Mouse (Mus musculus): ENCODE measurements at regions not wholly inside any gene's neighbourhood (a gene's known extent, or its start where the extent isn't known, plus 50 kb on each side); places are given as distances from the start of the nearest gene placed in this dataset.

DNA sequence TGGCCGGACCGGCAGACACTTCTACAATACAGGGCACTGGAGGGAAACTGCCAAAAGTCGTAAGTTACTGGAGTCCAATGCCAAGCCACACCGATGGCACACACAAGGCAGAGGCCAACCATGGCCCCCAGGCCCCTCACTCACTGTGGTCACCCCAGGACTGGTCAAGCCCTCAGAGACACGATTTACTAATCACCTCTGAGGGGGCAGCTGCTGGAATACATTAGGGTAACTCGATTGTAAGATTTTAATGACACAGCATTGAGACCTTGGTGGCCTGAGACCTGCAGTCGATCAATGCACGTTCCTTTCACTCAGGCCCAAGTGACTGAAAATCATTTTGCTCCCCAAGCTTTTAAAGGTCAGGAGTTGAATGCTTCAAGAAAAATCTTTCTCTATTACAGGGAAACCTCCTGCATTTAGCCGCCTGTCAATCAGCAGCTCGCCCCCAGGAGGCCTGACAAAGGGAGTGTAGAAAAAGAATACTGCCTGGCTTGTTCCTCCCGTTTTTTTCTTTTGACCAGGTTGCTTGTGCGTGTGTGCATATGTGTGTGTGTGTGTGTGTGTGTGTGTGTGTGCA lies 156.2 kb downstream of the Tle3 start:
- Histone ChIP-seq H3K4me3 (no peak overlapping the region), H3K27me3 (replicated peaks; ENCODE audit: low read depth, poor library complexity, severe bottlenecking) (0 out of 2 replicates have a peak, but pooled peaks cover 7% of the 10 kb centered on the region), H3K9me3 (no peaks in the 10 kb centered on the region), H3K4me1 (peaks cover 60% of the 10 kb centered on the region), H3K36me3 (replicated peaks) (no peaks in the 10 kb centered on the region), H3K27ac (replicated peaks) (peak overlapping the region; percentile 63)
- WGBS = 32% methylated on average over 12 of the region's 12 CpGs
- DNase-seq (ENCODE audit: low spot score) = peak; percentile 56

DNA sequence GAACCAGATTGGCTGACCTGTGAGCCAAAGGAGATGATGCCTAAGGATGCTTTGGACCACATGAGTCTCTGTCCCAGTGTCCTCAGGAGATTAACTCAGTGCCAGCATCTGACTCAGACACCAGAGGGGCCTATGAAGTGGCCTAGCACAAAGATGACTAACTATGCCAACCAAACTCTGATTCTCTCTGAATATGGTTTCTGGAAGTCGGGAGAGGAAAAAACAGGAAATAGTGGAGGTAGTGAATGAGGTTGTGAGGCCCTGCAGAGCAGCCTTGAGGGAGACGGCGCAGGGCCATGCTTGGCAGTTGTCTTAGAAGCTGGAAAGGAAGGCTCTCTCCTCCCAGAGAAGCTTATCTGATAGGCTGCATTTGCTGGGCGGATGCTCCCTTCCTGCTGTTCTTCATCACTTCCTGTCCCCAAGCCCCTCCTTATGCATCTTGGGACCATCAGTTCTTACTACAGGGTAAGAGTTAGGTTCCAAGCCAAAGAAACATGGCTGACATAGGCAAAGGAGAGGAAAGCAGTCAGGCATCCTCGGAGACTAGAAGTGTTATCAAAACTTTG lies 155.4 kb downstream of the Tle3 start:
- 79% methylated on average over 5 of the region's 5 CpGs for WGBS
- Histone ChIP-seq H3K4me3 (no peak overlapping the region), H3K36me3 (replicated peaks) (no peaks in the 10 kb centered on the region), H3K9me3 (peaks cover 5% of the 10 kb centered on the region; the same call in 1 of the 2 replicates), H3K4me1 (peaks cover 54% of the 10 kb centered on the region), H3K27ac (replicated peaks) (peak overlapping the region; percentile 63), H3K27me3 (replicated peaks; ENCODE audit: low read depth, poor library complexity, severe bottlenecking) (0 out of 2 replicates have a peak, but pooled peaks cover 5% of the 10 kb centered on the region)
- DNase-seq (ENCODE audit: low spot score) = no peak

DNA sequence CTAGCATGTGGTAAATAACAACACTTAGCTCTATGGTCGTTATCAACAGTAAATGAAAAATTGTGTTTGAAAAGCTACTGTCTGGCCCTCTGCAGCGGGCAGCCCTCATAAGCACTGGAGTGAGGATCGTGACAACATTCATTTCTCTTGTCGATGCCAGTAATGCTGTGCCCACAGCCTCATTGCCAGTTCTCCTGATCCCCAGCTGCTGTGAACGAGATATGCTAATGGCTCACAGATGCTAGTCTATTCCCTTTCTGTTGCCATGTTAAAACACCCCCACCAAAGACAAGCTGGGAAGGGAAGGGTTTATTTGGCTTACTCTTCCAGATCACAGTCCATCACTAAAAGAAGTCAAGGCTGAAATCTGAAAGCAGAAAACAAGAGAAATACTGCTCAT lies 148.0 kb downstream of the Tle3 start:
- H3K4me3 ChIP-seq = no peak overlapping the region
- H3K27ac ChIP-seq (replicated peaks) = no peak overlapping the region
- no peaks in the 10 kb centered on the region for H3K36me3 ChIP-seq (replicated peaks)
- peaks cover 11% of the 10 kb centered on the region; the same call in 1 of the 2 replicates for H3K9me3 ChIP-seq
- WGBS = 83% methylated on average over 5 of the region's 5 CpGs
- H3K4me1 ChIP-seq = 0 out of 2 replicates have a peak, but pooled peaks cover 4% of the 10 kb centered on the region
- DNase-seq (ENCODE audit: low spot score) = no peak
- H3K27me3 ChIP-seq (replicated peaks; ENCODE audit: low read depth, poor library complexity, severe bottlenecking) = peaks cover 7% of the 10 kb centered on the region; the same call in 1 of the 2 replicates

DNA sequence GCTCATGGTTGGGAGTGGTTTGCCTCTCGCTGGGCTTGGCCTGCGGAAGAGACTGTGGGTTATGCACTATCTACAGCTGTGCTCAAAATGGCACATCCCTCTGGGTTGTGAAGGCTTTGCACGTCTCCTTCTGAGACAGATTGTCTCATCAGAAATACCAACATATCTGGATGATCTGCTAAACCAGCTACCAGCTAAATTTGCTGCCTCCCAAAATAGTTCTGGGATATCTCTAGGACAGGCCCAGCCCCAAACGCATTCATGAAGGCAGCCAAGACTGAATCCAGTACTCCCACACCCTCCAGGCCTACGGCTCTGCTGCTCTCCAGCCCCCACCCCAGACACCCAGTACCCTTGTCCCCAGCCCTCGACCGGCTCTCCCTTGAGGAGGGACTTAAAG lies 145.7 kb downstream of the Tle3 start:
- no peak for DNase-seq (ENCODE audit: low spot score)
- WGBS = 91% methylated on average over 7 of the region's 7 CpGs
- Histone ChIP-seq H3K27me3 (replicated peaks; ENCODE audit: low read depth, poor library complexity, severe bottlenecking) (peaks cover 7% of the 10 kb centered on the region), H3K4me1 (0 out of 2 replicates have a peak, but pooled peaks cover 4% of the 10 kb centered on the region), H3K9me3 (peaks cover 9% of the 10 kb centered on the region; the same call in 1 of the 2 replicates), H3K36me3 (replicated peaks) (no peaks in the 10 kb centered on the region), H3K27ac (replicated peaks) (no peak overlapping the region), H3K4me3 (no peak overlapping the region)

DNA sequence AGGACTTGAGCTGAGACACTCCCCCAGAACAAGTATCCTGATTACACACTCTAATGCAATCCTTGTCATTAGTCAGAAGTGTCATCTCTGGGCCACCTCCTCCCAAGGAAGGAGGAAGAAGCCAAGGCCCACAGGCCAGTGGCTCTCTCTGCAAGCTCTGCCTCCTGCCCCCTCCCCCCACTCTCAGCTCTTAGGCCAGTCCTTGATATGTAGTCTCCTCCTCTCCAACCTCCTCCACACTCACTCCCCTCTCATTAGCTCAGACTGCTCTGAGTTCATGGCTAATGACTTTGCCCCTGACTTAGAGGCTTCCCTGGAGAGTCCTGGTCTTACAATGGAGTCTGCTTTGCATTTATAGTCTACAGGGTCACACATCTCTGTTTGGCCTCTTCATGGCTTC lies 139.3 kb downstream of the Tle3 start:
- peak; percentile 41 for DNase-seq (ENCODE audit: low spot score)
- Histone ChIP-seq H3K36me3 (replicated peaks) (no peaks in the 10 kb centered on the region), H3K9me3 (no peaks in the 10 kb centered on the region), H3K27me3 (replicated peaks; ENCODE audit: low read depth, poor library complexity, severe bottlenecking) (peaks cover 59% of the 10 kb centered on the region), H3K4me3 (no peak overlapping the region), H3K4me1 (peaks cover 25% of the 10 kb centered on the region), H3K27ac (replicated peaks) (no peak overlapping the region)

DNA sequence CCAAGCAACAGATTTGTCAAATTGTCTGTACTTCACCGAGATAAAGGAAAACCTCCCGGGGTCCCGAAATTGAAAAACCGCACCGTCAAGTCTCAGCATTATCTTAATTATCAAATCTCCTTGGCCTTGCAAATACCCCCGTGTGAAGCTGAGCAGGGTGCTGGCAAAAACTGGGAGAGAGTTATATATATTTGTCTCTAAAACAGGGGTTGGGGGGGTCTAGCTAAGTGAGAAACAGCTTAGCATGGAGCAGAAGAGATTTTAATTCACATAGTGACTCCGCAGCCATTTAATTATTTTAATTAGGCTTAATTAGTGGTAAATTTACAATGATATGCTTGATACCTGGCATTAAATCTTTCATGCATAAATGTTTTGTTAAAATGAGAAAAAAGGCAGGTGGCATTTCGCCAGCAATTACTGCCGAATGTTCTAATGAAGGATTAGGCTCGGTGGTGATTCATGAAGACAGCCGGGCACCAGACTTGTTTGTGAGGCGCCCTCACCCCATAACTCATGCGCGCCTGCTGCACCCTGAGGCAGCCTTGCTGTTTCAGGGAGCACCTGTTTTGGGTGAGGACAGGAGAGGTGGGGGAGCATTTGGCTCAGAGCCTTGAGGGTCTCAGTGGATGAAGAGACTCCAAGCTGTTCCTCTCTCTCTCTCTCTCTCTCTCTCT lies 138.2 kb downstream of the Tle3 start:
- peaks cover 25% of the 10 kb centered on the region for H3K4me1 ChIP-seq
- H3K36me3 ChIP-seq (replicated peaks) = no peaks in the 10 kb centered on the region
- no peak overlapping the region for H3K27ac ChIP-seq (replicated peaks)
- no peak overlapping the region for H3K4me3 ChIP-seq
- H3K9me3 ChIP-seq = no peaks in the 10 kb centered on the region
- 26% methylated on average over 14 of the region's 14 CpGs for WGBS
- no peak for DNase-seq (ENCODE audit: low spot score)
- peaks cover 52% of the 10 kb centered on the region for H3K27me3 ChIP-seq (replicated peaks; ENCODE audit: low read depth, poor library complexity, severe bottlenecking)

DNA sequence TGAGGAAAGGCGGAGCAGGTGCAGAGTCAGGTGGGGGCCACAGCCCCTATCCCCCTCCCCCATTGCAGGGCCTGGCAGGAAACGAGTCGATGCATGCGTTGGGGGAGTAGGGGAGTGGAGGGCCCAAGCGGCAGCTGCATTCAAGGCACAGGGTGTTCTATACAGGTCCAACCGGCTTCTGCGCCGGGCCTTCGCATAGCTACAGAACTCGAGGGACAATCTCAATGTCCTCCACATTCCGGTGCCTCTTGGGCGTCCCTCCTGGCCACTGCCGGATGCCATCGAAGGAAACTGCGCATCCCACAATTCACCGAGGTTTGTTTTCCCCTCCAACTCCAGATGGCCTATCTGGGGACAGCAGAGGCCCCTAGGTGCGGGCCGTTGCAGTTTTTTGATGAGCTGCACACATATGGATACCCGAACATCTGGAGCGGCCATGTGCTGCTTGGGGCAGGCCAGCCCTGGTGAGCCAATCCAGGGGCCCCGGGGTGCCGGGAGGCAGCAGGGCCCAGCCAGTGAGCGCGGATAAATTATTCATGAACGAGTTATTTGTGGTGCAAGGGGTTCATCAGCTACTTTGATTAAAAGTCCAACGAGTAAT lies 137.5 kb downstream of the Tle3 start:
- WGBS = 13% methylated on average over 26 of the region's 26 CpGs

DNA sequence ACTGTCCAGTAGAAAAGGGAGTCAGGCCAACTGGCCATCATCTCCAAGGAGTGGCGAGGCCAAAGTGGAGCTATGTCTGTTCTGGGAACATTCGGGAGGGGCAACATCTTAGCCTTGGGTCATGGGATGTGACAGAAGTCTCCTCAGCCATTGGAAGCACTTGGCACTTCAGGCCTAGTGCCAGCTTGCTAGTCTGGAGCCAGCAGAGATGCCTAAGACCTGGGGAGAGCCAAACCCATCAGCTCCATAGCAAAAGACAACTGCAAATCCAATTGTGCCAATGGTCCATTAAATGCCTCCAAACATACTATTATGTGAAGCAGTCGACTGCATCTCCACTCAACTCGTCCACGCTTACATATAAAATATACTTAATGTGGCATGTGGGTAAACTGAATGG lies 136.9 kb downstream of the Tle3 start:
- 81% methylated on average over 5 of the region's 5 CpGs for WGBS
- Histone ChIP-seq H3K27me3 (replicated peaks; ENCODE audit: low read depth, poor library complexity, severe bottlenecking) (peaks cover 52% of the 10 kb centered on the region), H3K4me3 (no peak overlapping the region), H3K36me3 (replicated peaks) (no peaks in the 10 kb centered on the region), H3K9me3 (no peaks in the 10 kb centered on the region), H3K27ac (replicated peaks) (no peak overlapping the region), H3K4me1 (peaks cover 25% of the 10 kb centered on the region)
- no peak for DNase-seq (ENCODE audit: low spot score)

More for the DNA sequence above, 137.5 kb downstream of the Tle3 start:
- H3K27ac ChIP-seq (replicated peaks) = no peak overlapping the region
- peaks cover 52% of the 10 kb centered on the region for H3K27me3 ChIP-seq (replicated peaks; ENCODE audit: low read depth, poor library complexity, severe bottlenecking)
- H3K36me3 ChIP-seq (replicated peaks) = no peaks in the 10 kb centered on the region
- H3K4me3 ChIP-seq = peak overlapping the region; percentile 36
- peak; percentile 56 for DNase-seq (ENCODE audit: low spot score)
- peaks cover 25% of the 10 kb centered on the region for H3K4me1 ChIP-seq
- H3K9me3 ChIP-seq = no peaks in the 10 kb centered on the region

DNA sequence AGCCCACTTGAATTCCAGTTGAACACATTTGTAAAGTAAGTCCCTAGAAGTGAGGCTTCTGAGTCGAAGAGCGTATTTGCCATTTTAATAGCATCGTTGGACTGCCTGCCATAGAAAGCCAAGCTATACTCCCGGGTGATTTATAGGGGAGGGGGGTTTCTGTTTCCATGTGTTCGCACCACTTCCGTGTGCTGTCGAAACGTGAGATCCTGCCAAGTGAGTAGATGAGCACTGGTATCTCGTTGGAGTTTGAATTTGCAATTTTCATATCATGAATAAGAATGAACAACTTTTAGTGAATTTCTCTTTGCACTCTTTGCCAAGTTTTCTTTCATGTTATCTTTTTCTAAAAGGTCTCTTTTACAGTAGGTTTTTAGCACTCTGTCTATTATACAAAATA lies 128.7 kb downstream of the Tle3 start:
- H3K9me3 ChIP-seq = no peaks in the 10 kb centered on the region
- H3K27ac ChIP-seq (replicated peaks) = no peak overlapping the region
- no peak for DNase-seq (ENCODE audit: low spot score)
- WGBS = 87% methylated on average over 9 of the region's 9 CpGs
- H3K36me3 ChIP-seq (replicated peaks) = no peaks in the 10 kb centered on the region
- H3K4me1 ChIP-seq = no peaks in the 10 kb centered on the region
- no peaks in the 10 kb centered on the region; the same call in none of the 2 replicates for H3K27me3 ChIP-seq (replicated peaks; ENCODE audit: low read depth, poor library complexity, severe bottlenecking)
- H3K4me3 ChIP-seq = no peak overlapping the region

DNA sequence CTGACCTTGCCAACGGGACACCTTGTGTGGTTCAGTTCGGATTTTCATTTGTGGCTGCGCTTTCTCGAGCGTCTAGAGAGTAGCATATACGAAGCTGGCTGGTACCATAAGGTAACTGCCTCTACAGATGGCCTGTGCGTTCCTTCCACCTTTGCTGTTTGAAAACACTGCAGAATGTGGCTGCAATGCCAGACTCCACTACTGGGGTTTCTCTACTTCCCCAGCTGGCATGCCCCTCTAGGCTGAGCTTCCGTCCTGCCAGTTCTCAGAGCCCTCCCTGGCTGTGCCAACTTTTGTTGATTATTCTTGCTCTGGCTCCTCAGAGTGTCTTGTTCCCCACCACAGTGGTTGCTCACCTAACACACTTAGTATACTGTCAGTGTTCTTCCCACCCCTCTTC lies 120.7 kb downstream of the Tle3 start:
- H3K36me3 ChIP-seq (replicated peaks) = no peaks in the 10 kb centered on the region
- WGBS = 78% methylated on average over 8 of the region's 8 CpGs
- H3K4me3 ChIP-seq = no peak overlapping the region
- H3K4me1 ChIP-seq = peaks cover 24% of the 10 kb centered on the region
- no peaks in the 10 kb centered on the region for H3K9me3 ChIP-seq
- no peak for DNase-seq (ENCODE audit: low spot score)
- no peak overlapping the region for H3K27ac ChIP-seq (replicated peaks)
- peaks cover 34% of the 10 kb centered on the region for H3K27me3 ChIP-seq (replicated peaks; ENCODE audit: low read depth, poor library complexity, severe bottlenecking)

DNA sequence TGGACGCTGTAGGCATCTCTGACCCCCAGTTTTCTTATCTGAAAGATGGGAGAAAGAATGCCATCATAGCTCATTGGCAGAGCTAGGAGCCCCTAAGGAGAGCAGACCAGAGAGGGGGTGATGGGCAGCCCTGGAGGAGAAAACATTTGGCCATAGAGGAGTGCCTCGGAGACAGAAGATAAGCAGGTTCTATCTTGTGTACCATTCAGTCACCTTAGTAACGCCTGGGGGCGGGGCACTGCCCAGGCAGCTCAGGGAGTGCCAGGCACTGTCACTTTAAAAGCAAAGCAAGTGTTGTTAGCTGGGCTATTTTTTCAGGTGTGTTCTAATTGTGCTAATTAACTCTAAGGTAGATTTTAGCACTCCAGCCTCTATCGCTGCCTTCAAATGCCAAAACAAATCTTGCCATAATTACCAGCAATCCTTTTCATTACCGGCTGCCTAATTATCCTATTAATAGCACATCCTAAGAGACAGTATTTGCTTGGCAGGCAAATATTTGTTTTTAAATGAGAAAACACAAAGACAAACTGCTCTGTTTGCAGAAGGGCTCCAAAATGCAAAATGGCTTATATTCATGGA lies 119.1 kb downstream of the Tle3 start:
- Histone ChIP-seq H3K4me3 (no peak overlapping the region), H3K36me3 (replicated peaks) (no peaks in the 10 kb centered on the region), H3K27ac (replicated peaks) (no peak overlapping the region), H3K27me3 (replicated peaks; ENCODE audit: low read depth, poor library complexity, severe bottlenecking) (peaks cover 39% of the 10 kb centered on the region), H3K4me1 (peaks cover 24% of the 10 kb centered on the region), H3K9me3 (no peaks in the 10 kb centered on the region)
- WGBS = 41% methylated on average over 6 of the region's 6 CpGs
- no peak for DNase-seq (ENCODE audit: low spot score)

DNA sequence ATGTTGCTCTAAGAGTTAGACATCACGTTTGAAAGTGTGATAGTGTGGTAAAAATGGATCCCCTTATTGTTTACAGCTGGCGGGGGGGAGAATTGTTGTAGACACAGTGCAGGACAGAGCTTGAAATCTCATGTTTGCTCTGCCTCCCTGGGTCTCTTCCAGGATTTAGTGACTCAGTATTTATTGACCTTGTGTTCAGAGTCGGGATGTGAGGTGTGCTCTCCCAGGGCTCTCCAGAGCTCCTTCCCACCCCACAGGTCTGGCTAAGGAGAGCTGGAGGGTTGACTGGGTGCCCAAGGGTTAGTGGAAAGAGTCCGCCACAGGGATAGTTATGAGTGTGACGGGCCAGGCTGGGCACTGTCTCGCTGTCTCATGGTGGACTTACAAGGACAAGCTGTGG lies 117.8 kb downstream of the Tle3 start:
- Histone ChIP-seq H3K27ac (replicated peaks) (no peak overlapping the region), H3K9me3 (no peaks in the 10 kb centered on the region), H3K4me1 (peaks cover 24% of the 10 kb centered on the region), H3K27me3 (replicated peaks; ENCODE audit: low read depth, poor library complexity, severe bottlenecking) (peaks cover 39% of the 10 kb centered on the region), H3K4me3 (no peak overlapping the region), H3K36me3 (replicated peaks) (no peaks in the 10 kb centered on the region)
- DNase-seq (ENCODE audit: low spot score) = no peak
- 73% methylated on average over 6 of the region's 6 CpGs for WGBS
